Mouse (Mus musculus): Measurements from ENCODE around the gene Arid3a. TPM values are rescaled to one million over a fixed set of nuclear protein-coding genes. Genes with fewer than 3 reads are reported as not detected.

Gene Arid3a
- polyA plus RNA-seq, 1 experiment = 12.5 TPM

DNA sequence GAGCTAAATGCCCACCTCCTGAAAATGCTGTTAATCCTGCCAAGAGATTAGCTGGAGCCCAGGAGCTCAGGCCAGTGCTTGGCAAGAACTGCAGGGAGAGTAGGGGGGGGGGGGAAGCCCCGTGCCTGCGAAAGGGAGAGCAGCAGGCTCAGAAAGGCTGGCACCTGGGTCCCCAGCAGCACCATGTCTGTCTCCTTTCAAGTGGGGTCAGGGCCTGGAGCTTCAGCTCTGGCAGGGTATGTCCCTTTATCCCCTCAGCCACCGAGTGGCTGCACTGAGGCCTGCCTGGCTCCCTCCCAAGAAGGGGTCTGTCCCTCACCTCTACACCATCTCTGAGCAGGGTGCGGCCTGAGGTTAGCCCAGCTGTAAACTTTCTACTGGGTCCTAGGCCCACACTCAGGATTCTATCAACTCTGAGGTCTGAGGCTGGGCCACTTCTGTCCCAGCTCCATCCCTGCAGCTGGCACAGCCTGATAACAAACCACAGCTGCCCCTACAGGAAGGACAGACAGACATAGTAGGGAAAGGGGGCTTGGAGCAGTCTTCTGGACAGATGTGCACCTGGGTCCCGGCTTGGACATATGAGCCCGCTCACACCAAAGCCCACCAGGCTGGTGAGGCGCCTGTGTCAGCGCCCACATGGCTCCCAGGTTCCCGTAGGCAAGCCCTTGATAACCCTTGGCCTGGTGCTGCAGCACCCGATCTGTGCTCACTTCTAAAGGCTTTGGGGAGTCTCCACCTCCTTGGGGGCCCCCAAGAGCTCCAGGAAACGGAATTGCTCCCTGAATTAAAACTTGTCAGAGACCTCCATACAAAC lies 12.5 kb upstream of the Arid3a start:
- no peaks in the 10 kb centered on the region for H3K36me3 ChIP-seq (ENCODE audit: control insufficient read depth, insufficient read depth, low read length)
- 44% methylated on average over 11 of the region's 11 CpGs for WGBS
- H3K27me3 ChIP-seq (ENCODE audit: control insufficient read depth, insufficient read depth, low read length) = no peaks in the 10 kb centered on the region
- peaks cover 36% of the 10 kb centered on the region for H3K4me1 ChIP-seq (replicated peaks; ENCODE audit: control insufficient read depth, insufficient read depth, low read length)
- no peak overlapping the region for H3K27ac ChIP-seq (ENCODE audit: control insufficient read depth, insufficient read depth, low read length)
- H3K4me3 ChIP-seq (ENCODE audit: control insufficient read depth, insufficient read depth, low read length) = no peak overlapping the region
- no peak for DNase-seq
- TF ChIP-seq POLR2A (IDR thresholded peaks at IDR 0.05; ENCODE audit: control insufficient read depth, extremely low read depth, insufficient read depth, low read length, poor library complexity) (no peak), CTCF (IDR thresholded peaks at IDR 0.05; ENCODE audit: borderline replicate concordance, control insufficient read depth, extremely low read depth, insufficient read depth, low read length, poor library complexity) (no peak)

DNA sequence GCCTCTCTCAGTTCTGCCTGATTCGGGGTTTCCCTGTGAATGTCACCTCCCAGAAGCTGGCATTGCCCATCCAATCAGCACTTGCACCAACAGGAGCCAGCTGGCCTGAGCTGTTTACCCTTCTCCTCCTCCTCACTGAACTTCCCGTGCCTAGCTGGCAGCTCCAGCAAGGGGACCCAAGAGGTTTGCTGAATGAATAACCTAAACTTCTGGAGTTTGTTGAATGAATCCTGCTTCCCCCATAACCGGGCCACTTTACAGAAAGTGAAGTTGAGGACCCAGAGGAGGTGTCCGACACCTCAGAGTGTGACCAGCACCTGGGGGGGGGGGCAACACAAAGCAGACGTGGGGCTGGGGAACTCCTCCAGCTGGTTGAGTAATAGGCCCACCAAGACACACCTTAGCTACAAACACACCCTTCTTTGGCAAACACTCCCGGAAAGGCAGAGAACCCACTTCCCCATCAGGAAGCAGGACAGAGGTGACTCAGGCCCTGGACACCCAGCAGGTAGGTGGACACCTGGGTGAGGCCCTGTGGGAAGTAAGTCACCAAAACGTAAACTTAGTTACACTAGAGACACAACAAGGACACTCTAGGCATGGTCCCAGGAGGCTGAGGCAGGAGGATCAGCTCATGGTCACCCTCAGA lies 11.8 kb upstream of the Arid3a start:
- no peak overlapping the region for H3K4me3 ChIP-seq (ENCODE audit: control insufficient read depth, insufficient read depth, low read length)
- 65% methylated on average over 7 of the region's 7 CpGs for WGBS
- TF ChIP-seq CTCF (IDR thresholded peaks at IDR 0.05; ENCODE audit: borderline replicate concordance, control insufficient read depth, extremely low read depth, insufficient read depth, low read length, poor library complexity) (no peak), POLR2A (IDR thresholded peaks at IDR 0.05; ENCODE audit: control insufficient read depth, extremely low read depth, insufficient read depth, low read length, poor library complexity) (no peak)
- H3K4me1 ChIP-seq (replicated peaks; ENCODE audit: control insufficient read depth, insufficient read depth, low read length) = peaks cover 28% of the 10 kb centered on the region
- no peaks in the 10 kb centered on the region for H3K36me3 ChIP-seq (ENCODE audit: control insufficient read depth, insufficient read depth, low read length)
- H3K27me3 ChIP-seq (ENCODE audit: control insufficient read depth, insufficient read depth, low read length) = no peaks in the 10 kb centered on the region; the same call in 1 of the 2 replicates
- no peak for DNase-seq
- no peak overlapping the region for H3K27ac ChIP-seq (ENCODE audit: control insufficient read depth, insufficient read depth, low read length)

DNA sequence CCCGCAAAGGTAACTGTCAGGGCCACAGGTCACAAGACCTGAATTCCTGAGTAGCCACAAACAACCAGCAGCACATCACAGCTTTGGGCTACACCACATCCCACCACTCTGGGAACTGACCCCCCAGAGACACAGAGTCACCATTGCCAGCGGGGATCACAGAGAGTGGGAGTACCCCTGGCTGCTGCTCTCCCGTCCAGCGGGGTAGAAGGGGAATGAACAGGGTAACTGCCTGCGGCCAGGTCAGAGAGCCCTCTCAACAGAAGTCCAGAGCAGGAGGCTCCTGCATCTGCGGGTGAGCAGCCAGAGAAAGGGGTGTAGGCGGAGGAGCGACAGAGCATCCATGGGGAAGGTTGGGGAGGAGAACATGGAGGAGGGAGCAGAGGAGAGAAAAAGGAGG lies 10.8 kb upstream of the Arid3a start:
- Histone ChIP-seq H3K4me3 (ENCODE audit: control insufficient read depth, insufficient read depth, low read length) (peak overlapping the region; percentile 97), H3K27ac (ENCODE audit: control insufficient read depth, insufficient read depth, low read length) (no peak overlapping the region), H3K36me3 (ENCODE audit: control insufficient read depth, insufficient read depth, low read length) (no peaks in the 10 kb centered on the region), H3K27me3 (ENCODE audit: control insufficient read depth, insufficient read depth, low read length) (no peaks in the 10 kb centered on the region; the same call in 1 of the 2 replicates), H3K4me1 (replicated peaks; ENCODE audit: control insufficient read depth, insufficient read depth, low read length) (peaks cover 36% of the 10 kb centered on the region)
- no peak for DNase-seq
- TF ChIP-seq CTCF (IDR thresholded peaks at IDR 0.05; ENCODE audit: borderline replicate concordance, control insufficient read depth, extremely low read depth, insufficient read depth, low read length, poor library complexity) (no peak), POLR2A (IDR thresholded peaks at IDR 0.05; ENCODE audit: control insufficient read depth, extremely low read depth, insufficient read depth, low read length, poor library complexity) (no peak)
- 35% methylated on average over 8 of the region's 8 CpGs for WGBS

DNA sequence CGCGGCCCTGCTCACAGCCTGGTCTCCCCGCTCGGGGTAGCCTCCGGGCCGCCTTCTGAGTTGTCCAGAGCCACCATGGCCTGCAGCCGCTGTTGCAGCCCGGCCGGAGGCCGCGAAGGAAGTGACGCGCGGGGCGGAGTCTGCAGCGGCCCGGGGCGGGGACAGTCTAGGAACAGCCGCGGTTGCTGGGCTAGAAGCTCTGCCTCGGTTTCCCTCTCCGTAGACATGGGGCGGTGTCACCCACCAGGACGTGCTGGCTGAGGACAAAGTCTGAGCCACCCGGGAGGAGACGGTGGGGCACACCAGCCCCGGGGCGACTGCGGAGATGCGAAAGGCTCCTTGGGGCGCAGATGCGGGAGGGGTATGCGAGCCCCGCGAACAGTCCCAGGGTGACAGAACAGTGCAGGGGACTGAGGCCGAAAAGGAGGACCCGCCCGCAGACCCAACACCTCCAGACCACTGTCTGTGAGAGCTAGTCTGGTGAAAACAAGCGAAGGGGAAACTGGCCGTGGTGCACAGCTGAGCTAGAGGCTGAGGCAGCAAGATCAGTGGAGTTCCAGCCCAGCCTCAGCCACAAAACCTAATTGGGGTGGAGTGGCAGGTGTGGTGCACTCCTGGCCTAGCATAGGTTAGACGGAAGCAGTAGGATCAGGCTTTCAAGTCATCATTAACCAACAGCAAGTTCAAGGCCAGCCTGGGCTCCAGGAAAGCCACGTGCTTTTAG lies 9.9 kb upstream of the Arid3a start, which contains the start of gene Kiss1r:
Gene Kiss1r, plus strand, starts transcription at position 164 of the 724 bp plus-strand sequence.
- Histone ChIP-seq H3K27ac (ENCODE audit: control insufficient read depth, insufficient read depth, low read length) (peak within 1 kb of the TSS; percentile 30; the same call in 1 of the 2 replicates), H3K4me1 (replicated peaks; ENCODE audit: control insufficient read depth, insufficient read depth, low read length) (peaks cover 36% of the 10 kb centered on the region), H3K4me3 (ENCODE audit: control insufficient read depth, insufficient read depth, low read length) (peak within 1 kb of the TSS; percentile 97), H3K36me3 (ENCODE audit: control insufficient read depth, insufficient read depth, low read length) (no peaks in the 10 kb centered on the region), H3K27me3 (ENCODE audit: control insufficient read depth, insufficient read depth, low read length) (no peaks in the 10 kb centered on the region; the same call in 1 of the 2 replicates)
- TF ChIP-seq POLR2A (IDR thresholded peaks at IDR 0.05; ENCODE audit: control insufficient read depth, extremely low read depth, insufficient read depth, low read length, poor library complexity) (peak; percentile 82), CTCF (IDR thresholded peaks at IDR 0.05; ENCODE audit: borderline replicate concordance, control insufficient read depth, extremely low read depth, insufficient read depth, low read length, poor library complexity) (0 out of 2 replicates have a peak, but pooled peaks have one; percentile 15)
- 2% methylated on average over 42 of the region's 42 CpGs for WGBS
- DNase-seq = peak; percentile 90

DNA sequence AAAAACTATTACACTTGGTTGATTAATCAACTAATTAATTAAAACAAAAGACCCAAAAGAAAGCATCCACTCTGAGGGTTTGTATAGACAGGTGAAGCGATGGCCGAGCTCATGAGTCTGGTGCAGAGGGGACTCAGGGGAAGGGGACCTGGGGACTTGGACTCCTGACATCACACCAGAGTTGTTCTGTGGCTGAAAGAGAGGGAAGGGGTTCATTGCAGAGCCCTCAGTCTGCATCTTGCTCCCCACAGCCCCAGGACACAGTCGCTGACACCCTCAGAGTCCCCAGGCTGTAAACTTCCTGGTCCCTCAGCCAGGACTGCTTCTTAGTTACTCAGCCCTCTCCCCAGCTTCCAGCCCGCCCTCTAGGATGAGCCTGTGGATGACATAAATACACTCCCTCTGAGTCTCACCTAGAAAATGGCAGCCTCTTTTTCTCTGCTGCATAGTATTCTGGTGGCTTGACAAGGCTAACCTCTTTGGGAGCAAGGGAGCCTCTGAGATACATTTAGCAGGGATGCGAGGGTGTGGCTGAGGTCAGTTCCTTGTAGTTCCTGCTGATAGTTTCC lies 9.2 kb upstream of the Arid3a start:
- H3K27me3 ChIP-seq (ENCODE audit: control insufficient read depth, insufficient read depth, low read length) = no peaks in the 10 kb centered on the region; the same call in 1 of the 2 replicates
- TF ChIP-seq POLR2A (IDR thresholded peaks at IDR 0.05; ENCODE audit: control insufficient read depth, extremely low read depth, insufficient read depth, low read length, poor library complexity) = no peak

More for the DNA sequence above, 9.2 kb upstream of the Arid3a start:
- H3K4me3 ChIP-seq (ENCODE audit: control insufficient read depth, insufficient read depth, low read length) = no peak overlapping the region
- DNase-seq = no peak
- WGBS = 87% methylated on average over 5 of the region's 5 CpGs
- H3K27ac ChIP-seq (ENCODE audit: control insufficient read depth, insufficient read depth, low read length) = no peak overlapping the region
- peaks cover 36% of the 10 kb centered on the region for H3K4me1 ChIP-seq (replicated peaks; ENCODE audit: control insufficient read depth, insufficient read depth, low read length)
- H3K36me3 ChIP-seq (ENCODE audit: control insufficient read depth, insufficient read depth, low read length) = no peaks in the 10 kb centered on the region
